Mouse (Mus musculus): ENCODE results near the gene Fbxo22. TPM values are rescaled to one million over a fixed set of nuclear protein-coding genes. Genes with fewer than 3 reads are reported as not detected.
"Not testable (repeated sequence)": the region's sequence is repeated elsewhere in the genome, so short reads cannot be mapped to it uniquely, and the experiment has no call there.

Fbxo22 gene
- total and polyA plus RNA-seq, 3 experiments = 25.7 to 28.4 TPM; not detected in 1

DNA sequence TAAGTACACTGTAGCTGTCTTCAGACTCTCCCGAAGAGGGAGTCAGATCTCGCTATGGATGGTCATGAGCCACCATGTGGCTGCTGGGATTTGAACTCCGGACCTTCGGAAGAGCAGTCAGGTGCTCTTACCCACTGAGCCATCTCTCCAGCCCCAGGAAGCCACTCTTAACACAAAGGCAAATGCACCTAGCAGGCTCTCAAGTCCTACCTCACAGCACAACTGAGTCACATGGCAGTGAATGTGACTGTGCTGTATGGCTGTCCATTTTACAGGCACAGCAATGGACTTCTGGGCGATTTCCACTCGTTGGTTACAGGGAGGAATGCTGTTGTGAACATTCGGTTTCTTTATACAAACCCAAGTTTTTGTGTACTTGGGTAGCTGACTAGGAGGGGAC lies 23.9 kb downstream of the Fbxo22 start:
- no peak for DNase-seq (ENCODE audit: low read depth, low spot score)
- H3K9me3 ChIP-seq (replicated peaks; ENCODE audit: insufficient read depth, low read length) = no peaks in the 10 kb centered on the region
- no peaks in the 10 kb centered on the region for H3K36me3 ChIP-seq (ENCODE audit: control insufficient read depth in 1 of 2, insufficient read depth in 2 of 2, low read length in 2 of 2)
- peaks cover 0 to 2% of the 10 kb centered on the region in 2 experiments; a peak in 1 of 4 replicates for H3K27me3 ChIP-seq (ENCODE audit: control insufficient read depth in 1 of 2, insufficient read depth in 2 of 2, low read length in 2 of 2)
- no peak overlapping the region for H3K27ac ChIP-seq (ENCODE audit: control insufficient read depth, low read depth, low read length)
- H3K4me1 ChIP-seq (ENCODE audit: control insufficient read depth in 1 of 2, insufficient read depth in 2 of 2, low read length in 2 of 2) = peaks cover 0 to 7% of the 10 kb centered on the region in 2 experiments; a peak in 2 of 4 replicates
- TF ChIP-seq ZKSCAN1 (IDR thresholded peaks at IDR 0.05; ENCODE audit: low read depth, low read length) (no peak), POLR2A (IDR thresholded peaks at IDR 0.05; ENCODE audit: control insufficient read depth in 1 of 2, insufficient read depth in 1 of 2, low read depth in 1 of 2, low read length in 2 of 2, poor library complexity in 1 of 2) (no peak)
- no peak overlapping the region for H3K4me3 ChIP-seq (ENCODE audit: control insufficient read depth in 1 of 2, insufficient read depth in 1 of 2, low read depth in 2 of 2, low read length in 2 of 2)
- no peak overlapping the region for H3K9ac ChIP-seq (ENCODE audit: control insufficient read depth, low read depth, low read length, poor library complexity, severe bottlenecking)
- no peaks in the 10 kb centered on the region for H3K79me2 ChIP-seq (ENCODE audit: control insufficient read depth, insufficient read depth, low read length, poor library complexity)

GRCm38 (mm10) chr9:55233076-55233475 lies 24.4 kb downstream of the Fbxo22 start:
- H3K36me3 ChIP-seq (ENCODE audit: control insufficient read depth in 1 of 2, insufficient read depth in 2 of 2, low read length in 2 of 2); H3K9me3 ChIP-seq (replicated peaks; ENCODE audit: insufficient read depth, low read length); H3K4me1 ChIP-seq (ENCODE audit: control insufficient read depth in 1 of 2, insufficient read depth in 2 of 2, low read length in 2 of 2); H3K9ac ChIP-seq (ENCODE audit: control insufficient read depth, low read depth, low read length, poor library complexity, severe bottlenecking); H3K27me3 ChIP-seq (ENCODE audit: control insufficient read depth in 1 of 2, insufficient read depth in 2 of 2, low read length in 2 of 2); H3K27ac ChIP-seq (ENCODE audit: control insufficient read depth, low read depth, low read length); DNase-seq (ENCODE audit: low read depth, low spot score); H3K79me2 ChIP-seq (ENCODE audit: control insufficient read depth, insufficient read depth, low read length, poor library complexity); H3K4me3 ChIP-seq (ENCODE audit: control insufficient read depth in 1 of 2, insufficient read depth in 1 of 2, low read depth in 2 of 2, low read length in 2 of 2): not testable (repeated sequence)

DNA sequence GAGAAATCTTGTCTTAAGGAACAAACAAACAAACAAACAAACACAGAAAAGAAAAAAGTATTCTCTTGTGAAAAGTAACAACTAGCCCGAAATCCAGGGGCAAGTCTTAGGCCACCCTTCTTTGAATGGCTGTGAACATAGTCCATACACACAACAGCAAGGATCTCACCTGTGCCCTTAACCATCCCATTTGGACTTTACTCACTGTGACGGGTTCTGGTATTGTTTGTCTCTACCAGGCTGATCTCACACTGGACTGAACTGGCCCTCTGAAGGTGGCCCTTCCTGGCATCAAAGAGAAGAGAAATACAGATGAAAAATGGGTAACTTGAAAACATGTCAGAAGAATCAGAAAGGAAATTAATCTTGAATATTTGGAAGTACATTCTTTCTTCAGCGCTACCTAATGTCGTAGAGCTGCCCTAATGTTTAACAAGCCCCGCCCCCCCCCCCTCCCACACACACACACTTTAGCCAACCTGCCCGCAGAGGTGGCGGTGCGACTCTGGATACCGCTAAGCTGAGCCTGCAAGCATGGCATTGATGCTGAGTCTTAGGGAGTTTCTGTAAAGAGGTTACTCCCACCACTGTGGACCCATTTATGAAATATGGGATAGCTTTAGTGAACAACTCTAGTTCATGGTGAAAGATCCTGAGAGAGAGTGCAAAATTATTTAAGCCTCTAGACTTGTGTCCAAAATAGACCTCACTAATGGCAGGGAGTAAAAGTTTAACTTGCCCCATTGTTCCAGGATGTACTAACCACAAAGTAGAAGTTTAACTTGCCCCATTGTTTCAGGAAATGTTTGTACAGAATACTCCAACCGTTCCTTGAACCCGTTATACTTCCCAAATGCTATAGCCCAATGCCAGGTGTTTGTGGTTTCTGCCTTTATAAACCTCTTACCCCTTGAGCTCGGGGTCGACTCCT lies 27.8 kb downstream of the Fbxo22 start:
- Histone ChIP-seq H3K27me3 (ENCODE audit: control insufficient read depth in 1 of 2, insufficient read depth in 2 of 2, low read length in 2 of 2) (peaks cover 0 to 2% of the 10 kb centered on the region in 2 experiments; a peak in 1 of 4 replicates), H3K9ac (ENCODE audit: control insufficient read depth, low read depth, low read length, poor library complexity, severe bottlenecking) (no peak overlapping the region), H3K4me3 (ENCODE audit: control insufficient read depth in 1 of 2, insufficient read depth in 1 of 2, low read depth in 2 of 2, low read length in 2 of 2) (no peak overlapping the region), H3K9me3 (replicated peaks; ENCODE audit: insufficient read depth, low read length) (no peaks in the 10 kb centered on the region), H3K79me2 (ENCODE audit: control insufficient read depth, insufficient read depth, low read length, poor library complexity) (no peaks in the 10 kb centered on the region), H3K36me3 (ENCODE audit: control insufficient read depth in 1 of 2, insufficient read depth in 2 of 2, low read length in 2 of 2) (peaks cover 0 to 2% of the 10 kb centered on the region in 2 experiments; a peak in 1 of 4 replicates), H3K27ac (ENCODE audit: control insufficient read depth, low read depth, low read length) (no peak overlapping the region), H3K4me1 (ENCODE audit: control insufficient read depth in 1 of 2, insufficient read depth in 2 of 2, low read length in 2 of 2) (peaks cover 2 to 3% of the 10 kb centered on the region in 2 experiments; a peak in 2 of 4 replicates)
- TF ChIP-seq TAL1 (IDR thresholded peaks at IDR 0.05; ENCODE audit: low read length) (no peak), MAX (IDR thresholded peaks at IDR 0.05; ENCODE audit: low read length) (no peak), RAD21 (IDR thresholded peaks at IDR 0.05; ENCODE audit: low read depth, low read length) (no peak)
- no peak for DNase-seq (ENCODE audit: low read depth, low spot score)

GRCm38 (mm10) chr9:55240852-55241251 lies 32.1 kb downstream of the Fbxo22 start:
- Histone ChIP-seq H3K9ac (ENCODE audit: control insufficient read depth, low read depth, low read length, poor library complexity, severe bottlenecking) (no peak overlapping the region), H3K36me3 (ENCODE audit: control insufficient read depth in 1 of 2, insufficient read depth in 2 of 2, low read length in 2 of 2) (peaks cover 0 to 2% of the 10 kb centered on the region in 2 experiments; a peak in 2 of 4 replicates), H3K4me1 (ENCODE audit: control insufficient read depth in 1 of 2, insufficient read depth in 2 of 2, low read length in 2 of 2) (peaks cover 2 to 6% of the 10 kb centered on the region in 2 experiments; a peak in 2 of 4 replicates), H3K27ac (ENCODE audit: control insufficient read depth, low read depth, low read length) (no peak overlapping the region), H3K4me3 (ENCODE audit: control insufficient read depth in 1 of 2, insufficient read depth in 1 of 2, low read depth in 2 of 2, low read length in 2 of 2) (no peak overlapping the region), H3K27me3 (ENCODE audit: control insufficient read depth in 1 of 2, insufficient read depth in 2 of 2, low read length in 2 of 2) (no peaks in the 10 kb centered on the region), H3K79me2 (ENCODE audit: control insufficient read depth, insufficient read depth, low read length, poor library complexity) (no peaks in the 10 kb centered on the region), H3K9me3 (replicated peaks; ENCODE audit: insufficient read depth, low read length) (no peaks in the 10 kb centered on the region)
- TF ChIP-seq SMC3 (IDR thresholded peaks at IDR 0.05; ENCODE audit: low read depth, low read length) (no peak), POLR2AphosphoS2 (IDR thresholded peaks at IDR 0.05; ENCODE audit: low read length) (no peak), GATA1 (IDR thresholded peaks at IDR 0.05; ENCODE audit: low read depth, low read length) (peak; percentile 31; the same call in 1 of the 2 replicates), SIN3A (IDR thresholded peaks at IDR 0.05; ENCODE audit: low read length) (no peak)
- peak; percentile 34 for DNase-seq (ENCODE audit: low read depth, low spot score)

Measured in MEL (cell line).